Mouse (Mus musculus) erythroblast, embryonic 14.5 days (primary cell): ENCODE measurements around the gene AA986860. TPM values are rescaled to one million over a fixed set of nuclear protein-coding genes. Genes with fewer than 3 reads are reported as not detected.
A peak's percentile ranks its signal among the peaks of the same experiment; 100 is the strongest.

Source experiments
- H3K27me3 ChIP-seq: 2 replicates; pipeline ENCODE4 v1.6.1; 2012; ENCODE audit warnings: inconsistent platforms; ENCODE audit not compliant: control insufficient read depth
- H3K36me3 ChIP-seq: 2 replicates; pipeline ENCODE4 v1.6.1; 2012; ENCODE audit warnings: mild to moderate bottlenecking, inconsistent platforms; ENCODE audit not compliant: control insufficient read depth
- H3K4me1 ChIP-seq: 2 replicates; pipeline ENCODE4 v1.6.1; 2012; ENCODE audit warnings: inconsistent platforms; ENCODE audit not compliant: control insufficient read depth
- H3K4me3 ChIP-seq: replicated peaks from 2 replicates; pipeline ENCODE3; 2012; ENCODE audit warnings: moderate library complexity, mild to moderate bottlenecking, inconsistent platforms
- H3K9me3 ChIP-seq: 2 replicates; pipeline ENCODE4 v1.6.1; 2012; ENCODE audit warnings: low read length, inconsistent platforms, mixed read lengths; ENCODE audit not compliant: control insufficient read depth
- GATA1 ChIP-seq: IDR thresholded peaks from 2 replicates; pipeline ENCODE4 v1.6.1; 2012; ENCODE audit warnings: low read length, inconsistent platforms, mixed read lengths
- TAL1 ChIP-seq: IDR thresholded peaks from 3 replicates; pipeline ENCODE4 v1.6.1; 2012; ENCODE audit warnings: low read length, inconsistent platforms, mixed read lengths
- polyA plus RNA-seq: library from polyadenylated mRNA; stranded (reverse); fragments of >175 nt; gene quantifications from 2 replicates; pipeline ENCODE4 v1.2.3, GENCODE M21; 2012

Gene AA986860
- polyA plus RNA-seq, 1 experiment: 5.3 TPM

- no peaks in the 10 kb centered on the region for H3K9me3 ChIP-seq
- H3K4me3 ChIP-seq: peak within 1 kb of the TSS; percentile 99
- no peaks in the 10 kb centered on the region for H3K27me3 ChIP-seq
- peaks cover 65% of the 10 kb centered on the region for H3K36me3 ChIP-seq
- peaks cover 63% of the 10 kb centered on the region for H3K4me1 ChIP-seq
- TF ChIP-seq TAL1 (no peak), GATA1 (no peak)
These were observed 16.1 kb upstream of the AA986860 start, which contains the start of gene Gm29427 for GRCm38 (mm10) chr1:130715561-130716217. Gene Gm29427, minus strand, starts transcription at chr1:130715799.

GRCm38 (mm10) chr1:130716218-130716512 lies 15.6 kb upstream of the AA986860 start:
- no peak for TF ChIP-seq TAL1
- no peak for TF ChIP-seq GATA1
- Histone ChIP-seq H3K36me3 (peaks cover 65% of the 10 kb centered on the region), H3K27me3 (no peaks in the 10 kb centered on the region), H3K9me3 (no peaks in the 10 kb centered on the region), H3K4me1 (peaks cover 67% of the 10 kb centered on the region), H3K4me3 (peak overlapping the region; percentile 99)

- Histone ChIP-seq H3K4me1 (peaks cover 67% of the 10 kb centered on the region), H3K36me3 (peaks cover 64% of the 10 kb centered on the region), H3K9me3 (no peaks in the 10 kb centered on the region), H3K4me3 (peak overlapping the region; percentile 99), H3K27me3 (no peaks in the 10 kb centered on the region)
- TF ChIP-seq GATA1: no peak
- TF ChIP-seq TAL1: no peak
These were observed 15.1 kb upstream of the AA986860 start for GRCm38 (mm10) chr1:130716513-130717290.

- Histone ChIP-seq H3K4me1 (peaks cover 66% of the 10 kb centered on the region), H3K4me3 (peak within 1 kb of the TSS; percentile 99), H3K36me3 (peaks cover 64% of the 10 kb centered on the region), H3K9me3 (no peaks in the 10 kb centered on the region), H3K27me3 (no peaks in the 10 kb centered on the region)
- TF ChIP-seq GATA1 (peak; percentile 46), TAL1 (no peak)
These were observed 14.4 kb upstream of the AA986860 start, which contains the start of gene Yod1 for GRCm38 (mm10) chr1:130717291-130717871. Gene Yod1, plus strand, starts transcription at chr1:130717327.

GRCm38 (mm10) chr1:130724206-130724605 lies 7.6 kb upstream of the AA986860 start:
- TF ChIP-seq TAL1: no peak
- no peak for TF ChIP-seq GATA1
- Histone ChIP-seq H3K9me3 (no peaks in the 10 kb centered on the region), H3K36me3 (peaks cover 85% of the 10 kb centered on the region), H3K4me3 (no peak overlapping the region), H3K4me1 (peaks cover 42% of the 10 kb centered on the region), H3K27me3 (no peaks in the 10 kb centered on the region)

- TF ChIP-seq GATA1 (no peak), TAL1 (no peak)
- peaks cover 43% of the 10 kb centered on the region for H3K4me1 ChIP-seq
- no peak overlapping the region for H3K4me3 ChIP-seq
- peaks cover 77% of the 10 kb centered on the region for H3K36me3 ChIP-seq
- no peaks in the 10 kb centered on the region for H3K27me3 ChIP-seq
- H3K9me3 ChIP-seq: no peaks in the 10 kb centered on the region
These were observed 5.4 kb upstream of the AA986860 start for GRCm38 (mm10) chr1:130726396-130726795.

- Histone ChIP-seq H3K4me1 (peaks cover 56% of the 10 kb centered on the region), H3K4me3 (no peak overlapping the region), H3K36me3 (peaks cover 63% of the 10 kb centered on the region), H3K9me3 (no peaks in the 10 kb centered on the region), H3K27me3 (no peaks in the 10 kb centered on the region)
- no peak for TF ChIP-seq TAL1
- no peak for TF ChIP-seq GATA1
These were observed 3.7 kb upstream of the AA986860 start for GRCm38 (mm10) chr1:130728070-130728469.

- H3K27me3 ChIP-seq: no peaks in the 10 kb centered on the region
- H3K9me3 ChIP-seq: no peaks in the 10 kb centered on the region
- peaks cover 57% of the 10 kb centered on the region for H3K4me1 ChIP-seq
- TF ChIP-seq GATA1 (no peak), TAL1 (no peak)
- H3K4me3 ChIP-seq: no peak overlapping the region
- H3K36me3 ChIP-seq: peaks cover 63% of the 10 kb centered on the region
These were observed 3.1 kb upstream of the AA986860 start for GRCm38 (mm10) chr1:130728708-130729107.

- TF ChIP-seq GATA1 (no peak), TAL1 (no peak)
- H3K4me3 ChIP-seq: no peak within 1 kb of the TSS
- H3K27me3 ChIP-seq: no peaks in the 10 kb centered on the region
- peaks cover 61% of the 10 kb centered on the region for H3K4me1 ChIP-seq
- peaks cover 63% of the 10 kb centered on the region for H3K36me3 ChIP-seq
- H3K9me3 ChIP-seq: no peaks in the 10 kb centered on the region
These were observed 2.6 kb upstream of the AA986860 start, which contains the start of gene Pfkfb2 for GRCm38 (mm10) chr1:130729153-130729552. Gene Pfkfb2, minus strand, starts transcription at chr1:130729253.
